Mouse (Mus musculus): ENCODE measurements at regions not wholly inside any gene's neighbourhood (a gene's known extent, or its start where the extent isn't known, plus 50 kb on each side); places are given as distances from the start of the nearest gene placed in this dataset.

GRCm38 (mm10) chr16:5538836-5539510, 283.2 kb upstream of the Eef2kmt start:
- DNase-seq (ENCODE audit: low spot score in 2 of 2) = no peak

- no peak for DNase-seq (ENCODE audit: low spot score in 2 of 2)
Measured at GRCm38 (mm10) chr16:5537286-5538204, 281.8 kb upstream of the Eef2kmt start.

GRCm38 (mm10) chr16:5536515-5536972, 280.8 kb upstream of the Eef2kmt start:
- DNase-seq (ENCODE audit: low spot score in 2 of 2) = no peak

- DNase-seq (ENCODE audit: low spot score in 2 of 2) = no peak
Measured at GRCm38 (mm10) chr16:5535414-5535813, 279.6 kb upstream of the Eef2kmt start.

- DNase-seq (ENCODE audit: low spot score in 2 of 2) = peak; percentile 72 to 74
Measured at GRCm38 (mm10) chr16:5534862-5535261, 279.1 kb upstream of the Eef2kmt start.

- DNase-seq (ENCODE audit: low spot score in 2 of 2) = no peak
Measured at GRCm38 (mm10) chr16:5534385-5534784, 278.6 kb upstream of the Eef2kmt start.

GRCm38 (mm10) chr16:5532281-5532680, 276.5 kb upstream of the Eef2kmt start:
- no peak for DNase-seq (ENCODE audit: low spot score in 2 of 2)

GRCm38 (mm10) chr16:5529823-5530222, 274.0 kb upstream of the Eef2kmt start:
- no peak for DNase-seq (ENCODE audit: low spot score in 2 of 2)

- no peak for DNase-seq (ENCODE audit: low spot score in 2 of 2)
Measured at GRCm38 (mm10) chr16:5527936-5528335, 272.2 kb upstream of the Eef2kmt start.

- no peak for DNase-seq (ENCODE audit: low spot score in 2 of 2)
Measured at GRCm38 (mm10) chr16:5524375-5524774, 268.6 kb upstream of the Eef2kmt start.

GRCm38 (mm10) chr16:5523402-5524021, 267.7 kb upstream of the Eef2kmt start:
- DNase-seq (ENCODE audit: low spot score in 2 of 2) = no peak

- no peak for DNase-seq (ENCODE audit: low spot score in 2 of 2)
Measured at GRCm38 (mm10) chr16:5517746-5518145, 262.0 kb upstream of the Eef2kmt start.

- no peak for DNase-seq (ENCODE audit: low spot score in 2 of 2)
Measured at GRCm38 (mm10) chr16:5515867-5516266, 260.1 kb upstream of the Eef2kmt start.

- no peak for DNase-seq (ENCODE audit: low spot score in 2 of 2)
Measured at GRCm38 (mm10) chr16:5507261-5507660, 251.5 kb upstream of the Eef2kmt start.

- no peak for DNase-seq (ENCODE audit: low spot score in 2 of 2)
Measured at GRCm38 (mm10) chr16:5501961-5502360, 246.2 kb upstream of the Eef2kmt start.

- DNase-seq (ENCODE audit: low spot score in 2 of 2) = no peak
Measured at GRCm38 (mm10) chr16:5496051-5496685, 240.4 kb upstream of the Eef2kmt start.

GRCm38 (mm10) chr16:5493352-5493751, 237.6 kb upstream of the Eef2kmt start:
- DNase-seq (ENCODE audit: low spot score in 2 of 2) = no peak

GRCm38 (mm10) chr16:5487259-5487658, 231.5 kb upstream of the Eef2kmt start:
- DNase-seq (ENCODE audit: low spot score in 2 of 2) = no peak

- DNase-seq (ENCODE audit: low spot score in 2 of 2) = no peak
Measured at GRCm38 (mm10) chr16:5483337-5483736, 227.6 kb upstream of the Eef2kmt start.

GRCm38 (mm10) chr16:5480148-5480547, 224.4 kb upstream of the Eef2kmt start:
- DNase-seq (ENCODE audit: low spot score in 2 of 2) = peak; percentile 46 to 49

GRCm38 (mm10) chr16:5478970-5479369, 223.2 kb upstream of the Eef2kmt start:
- no peak for DNase-seq (ENCODE audit: low spot score in 2 of 2)

- peak; percentile 29 to 50 for DNase-seq (ENCODE audit: low spot score in 2 of 2)
Measured at GRCm38 (mm10) chr16:5471321-5471720, 215.5 kb upstream of the Eef2kmt start.
